Mouse (Mus musculus): ENCODE measurements around the gene Arv1.

Gene Arv1

GRCm38 (mm10) chr8:124724301-124724700, 2.4 kb downstream of the Arv1 start:
- no peak for DNase-seq (ENCODE audit: low spot score in 2 of 2)

GRCm38 (mm10) chr8:124732828-124733227, 10.9 kb downstream of the Arv1 start:
- DNase-seq (ENCODE audit: low spot score in 2 of 2), result no peak

- DNase-seq (ENCODE audit: low spot score in 2 of 2), result no peak
Measured at GRCm38 (mm10) chr8:124735371-124735911, 13.5 kb downstream of the Arv1 start.

GRCm38 (mm10) chr8:124739268-124739667, 17.3 kb downstream of the Arv1 start:
- DNase-seq (ENCODE audit: low spot score in 2 of 2), result peak in 1 of 2 experiments; percentile 31

- DNase-seq (ENCODE audit: low spot score in 2 of 2), result no peak
Measured at GRCm38 (mm10) chr8:124746661-124747060, 24.7 kb downstream of the Arv1 start.

GRCm38 (mm10) chr8:124751191-124751590, 29.3 kb downstream of the Arv1 start:
- no peak for DNase-seq (ENCODE audit: low spot score in 2 of 2)

GRCm38 (mm10) chr8:124751709-124752173, 29.8 kb downstream of the Arv1 start, which contains the start of gene Fam89a:
Gene Fam89a, minus strand, starts transcription at chr8:124751832.
- DNase-seq (ENCODE audit: low spot score in 2 of 2), result no peak

GRCm38 (mm10) chr8:124752325-124752862, 30.5 kb downstream of the Arv1 start:
- no peak for DNase-seq (ENCODE audit: low spot score in 2 of 2)

- DNase-seq (ENCODE audit: low spot score in 2 of 2), result peak in 1 of 2 experiments; percentile 18
Measured at GRCm38 (mm10) chr8:124754101-124754791, 32.3 kb downstream of the Arv1 start.

- no peak for DNase-seq (ENCODE audit: low spot score in 2 of 2)
Measured at GRCm38 (mm10) chr8:124754792-124755190, 32.9 kb downstream of the Arv1 start.

GRCm38 (mm10) chr8:124755481-124755880, 33.5 kb downstream of the Arv1 start:
- DNase-seq (ENCODE audit: low spot score in 2 of 2), result no peak

GRCm38 (mm10) chr8:124756153-124756552, 34.2 kb downstream of the Arv1 start:
- no peak for DNase-seq (ENCODE audit: low spot score in 2 of 2)

- DNase-seq (ENCODE audit: low spot score in 2 of 2), result no peak
Measured at GRCm38 (mm10) chr8:124756601-124757000, 34.7 kb downstream of the Arv1 start.

- DNase-seq (ENCODE audit: low spot score in 2 of 2), result no peak
Measured at GRCm38 (mm10) chr8:124758544-124758943, 36.6 kb downstream of the Arv1 start.

GRCm38 (mm10) chr8:124763061-124763460, 41.1 kb downstream of the Arv1 start:
- no peak for DNase-seq (ENCODE audit: low spot score in 2 of 2)

GRCm38 (mm10) chr8:124772389-124772788, 50.5 kb downstream of the Arv1 start:
- DNase-seq (ENCODE audit: low spot score in 2 of 2), result no peak

- peak; percentile 68 to 86 for DNase-seq (ENCODE audit: low spot score in 2 of 2)
Measured at GRCm38 (mm10) chr8:124775695-124776094, 53.8 kb downstream of the Arv1 start.

GRCm38 (mm10) chr8:124780236-124780635, 58.3 kb downstream of the Arv1 start:
- DNase-seq (ENCODE audit: low spot score in 2 of 2), result no peak

- no peak for DNase-seq (ENCODE audit: low spot score in 2 of 2)
Measured at GRCm38 (mm10) chr8:124782431-124782830, 60.5 kb downstream of the Arv1 start.

GRCm38 (mm10) chr8:124783228-124783627, 61.3 kb downstream of the Arv1 start:
- no peak for DNase-seq (ENCODE audit: low spot score in 2 of 2)

Measured in right cerebral cortex, adult 2 months (tissue).